Mouse (Mus musculus): ENCODE measurements around the gene Chrne. TPM values are rescaled to one million over a fixed set of nuclear protein-coding genes. Genes with fewer than 3 reads are reported as not detected.

The Chrne gene
- total RNA-seq, 2 experiments from 2014 or later: not detected

Other genes starting within 250 kb of the Chrne start
- 3.2 and 8.4 TPM in 2 replicates for gene Pelp1, start 209.2 kb downstream of the Chrne start, total RNA-seq (2015; ENCODE audit: low replicate concordance)
- 3.1 and 3.8 TPM in 2 replicates for gene Pelp1, start 209.2 kb downstream of the Chrne start, total RNA-seq (2017; ENCODE audit: low replicate concordance)
- gene Arrb2, start 186.6 kb downstream of the Chrne start, total RNA-seq (2015; ENCODE audit: low replicate concordance): 30.6 and 51.2 TPM in 2 replicates
- 27.9 and 33.4 TPM in 2 replicates for gene Arrb2, start 186.6 kb downstream of the Chrne start, total RNA-seq (2017; ENCODE audit: low replicate concordance)
- gene Med11, start 167.3 kb downstream of the Chrne start, total RNA-seq (2015; ENCODE audit: low replicate concordance): 11.9 and 18.0 TPM in 2 replicates
- gene Med11, start 167.3 kb downstream of the Chrne start, total RNA-seq (2017; ENCODE audit: low replicate concordance): 6.4 and 31.5 TPM in 2 replicates
- gene Zmynd15, start 159.8 kb downstream of the Chrne start, total RNA-seq (2015; ENCODE audit: low replicate concordance): not detected in 2 replicates
- gene Zmynd15, start 159.8 kb downstream of the Chrne start, total RNA-seq (2017; ENCODE audit: low replicate concordance): not detected in 2 replicates
- not detected in 2 replicates for gene Cxcl16, start 159.2 kb downstream of the Chrne start, total RNA-seq (2015; ENCODE audit: low replicate concordance)
- not detected in 2 replicates for gene Cxcl16, start 159.2 kb downstream of the Chrne start, total RNA-seq (2017; ENCODE audit: low replicate concordance)
- not detected in 2 replicates for gene Tm4sf5, start 114.0 kb downstream of the Chrne start, total RNA-seq (2015; ENCODE audit: low replicate concordance)
- not detected in 2 replicates for gene Tm4sf5, start 114.0 kb downstream of the Chrne start, total RNA-seq (2017; ENCODE audit: low replicate concordance)
- not detected in 2 replicates for gene Vmo1, start 104.6 kb downstream of the Chrne start, total RNA-seq (2015; ENCODE audit: low replicate concordance)
- not detected in 2 replicates for gene Vmo1, start 104.6 kb downstream of the Chrne start, total RNA-seq (2017; ENCODE audit: low replicate concordance)
- not detected in 2 replicates for gene Gltpd2, start 100.0 kb downstream of the Chrne start, total RNA-seq (2015; ENCODE audit: low replicate concordance)
- gene Gltpd2, start 100.0 kb downstream of the Chrne start, total RNA-seq (2017; ENCODE audit: low replicate concordance): not detected in 2 replicates
- gene Psmb6, start 93.8 kb downstream of the Chrne start, total RNA-seq (2015; ENCODE audit: low replicate concordance): 40.2 and 49.0 TPM in 2 replicates
- gene Psmb6, start 93.8 kb downstream of the Chrne start, total RNA-seq (2017; ENCODE audit: low replicate concordance): 52.0 and 74.6 TPM in 2 replicates
- gene Gm40193, start 86.3 kb downstream of the Chrne start, total RNA-seq (2015; ENCODE audit: low replicate concordance): not detected in 2 replicates
- gene Gm40193, start 86.3 kb downstream of the Chrne start, total RNA-seq (2017; ENCODE audit: low replicate concordance): not detected in 2 replicates
- gene Pld2, start 79.2 kb downstream of the Chrne start, total RNA-seq (2015; ENCODE audit: low replicate concordance): not detected in 2 replicates
- 0.23 and 0.64 TPM in 2 replicates for gene Pld2, start 79.2 kb downstream of the Chrne start, total RNA-seq (2017; ENCODE audit: low replicate concordance)
- 4.6 and 6.8 TPM in 2 replicates for gene Mink1, start 56.3 kb downstream of the Chrne start, total RNA-seq (2015; ENCODE audit: low replicate concordance)
- 2.8 and 4.5 TPM in 2 replicates for gene Mink1, start 56.3 kb downstream of the Chrne start, total RNA-seq (2017; ENCODE audit: low replicate concordance)
- not detected in 2 replicates for gene 4930544D05Rik, start 3.4 kb downstream of the Chrne start, total RNA-seq (2015; ENCODE audit: low replicate concordance)
- gene 4930544D05Rik, start 3.4 kb downstream of the Chrne start, total RNA-seq (2017; ENCODE audit: low replicate concordance): not detected in 2 replicates
- 2.5 and 8.0 TPM in 2 replicates for gene Gp1ba, start 19.9 kb upstream of the Chrne start, total RNA-seq (2015; ENCODE audit: low replicate concordance)
- gene Gp1ba, start 19.9 kb upstream of the Chrne start, total RNA-seq (2017; ENCODE audit: low replicate concordance): 1.1 TPM in 1 of 2 replicates, not detected in the other
- 134 and 213 TPM in 2 replicates for gene Rnf167, start 28.0 kb upstream of the Chrne start, total RNA-seq (2015; ENCODE audit: low replicate concordance)
- 115 and 117 TPM in 2 replicates for gene Rnf167, start 28.0 kb upstream of the Chrne start, total RNA-seq (2017; ENCODE audit: low replicate concordance)
- gene Slc25a11, start 28.3 kb upstream of the Chrne start, total RNA-seq (2015; ENCODE audit: low replicate concordance): 24.9 and 26.0 TPM in 2 replicates
- gene Slc25a11, start 28.3 kb upstream of the Chrne start, total RNA-seq (2017; ENCODE audit: low replicate concordance): 21.9 and 23.6 TPM in 2 replicates
- 529 and 614 TPM in 2 replicates for gene Pfn1, start 35.4 kb upstream of the Chrne start, total RNA-seq (2015; ENCODE audit: low replicate concordance)
- 132 and 200 TPM in 2 replicates for gene Pfn1, start 35.4 kb upstream of the Chrne start, total RNA-seq (2017; ENCODE audit: low replicate concordance)
- gene Eno3, start 38.0 kb upstream of the Chrne start, total RNA-seq (2015; ENCODE audit: low replicate concordance): 5.4 and 14.8 TPM in 2 replicates
- gene Eno3, start 38.0 kb upstream of the Chrne start, total RNA-seq (2017; ENCODE audit: low replicate concordance): 2.3 and 11.0 TPM in 2 replicates
- gene Spag7, start 50.2 kb upstream of the Chrne start, total RNA-seq (2015; ENCODE audit: low replicate concordance): 36.9 and 38.6 TPM in 2 replicates
- 11.1 and 38.0 TPM in 2 replicates for gene Spag7, start 50.2 kb upstream of the Chrne start, total RNA-seq (2017; ENCODE audit: low replicate concordance)
- gene Camta2, start 68.9 kb upstream of the Chrne start, total RNA-seq (2015; ENCODE audit: low replicate concordance): 4.7 and 17.6 TPM in 2 replicates
- 0.45 and 0.90 TPM in 2 replicates for gene Camta2, start 68.9 kb upstream of the Chrne start, total RNA-seq (2017; ENCODE audit: low replicate concordance)
- gene Inca1, start 80.9 kb upstream of the Chrne start, total RNA-seq (2015; ENCODE audit: low replicate concordance): not detected in 2 replicates
- gene Inca1, start 80.9 kb upstream of the Chrne start, total RNA-seq (2017; ENCODE audit: low replicate concordance): not detected in 2 replicates
- gene Kif1c, start 81.3 kb upstream of the Chrne start, total RNA-seq (2015; ENCODE audit: low replicate concordance): 1.1 and 1.7 TPM in 2 replicates
- 2.7 and 3.6 TPM in 2 replicates for gene Kif1c, start 81.3 kb upstream of the Chrne start, total RNA-seq (2017; ENCODE audit: low replicate concordance)
- 1.8 TPM in 1 of 2 replicates, not detected in the other for gene Zfp3, start 145.0 kb upstream of the Chrne start, total RNA-seq (2015; ENCODE audit: low replicate concordance)
- 0.30 and 0.90 TPM in 2 replicates for gene Zfp3, start 145.0 kb upstream of the Chrne start, total RNA-seq (2017; ENCODE audit: low replicate concordance)
- not detected in 2 replicates for gene Scimp, start 193.4 kb upstream of the Chrne start, total RNA-seq (2015; ENCODE audit: low replicate concordance)
- not detected in 2 replicates for gene Scimp, start 193.4 kb upstream of the Chrne start, total RNA-seq (2017; ENCODE audit: low replicate concordance)
- 6.5 and 8.0 TPM in 2 replicates for gene Rabep1, start 225.6 kb upstream of the Chrne start, total RNA-seq (2015; ENCODE audit: low replicate concordance)
- gene Rabep1, start 225.6 kb upstream of the Chrne start, total RNA-seq (2017; ENCODE audit: low replicate concordance): 20.9 and 23.0 TPM in 2 replicates

All from erythroid progenitor cell, adult 5-6 weeks (primary cell).